Mouse (Mus musculus): ENCODE data around the gene Gaa. TPM values are rescaled to one million over a fixed set of nuclear protein-coding genes. Genes with fewer than 3 reads are reported as not detected.
A peak's percentile ranks its signal among the peaks of the same experiment; 100 is the strongest.
"Not testable (repeated sequence)": the region's sequence is repeated elsewhere in the genome, so short reads cannot be mapped to it uniquely, and the experiment has no call there.

The Gaa gene
- total and polyA plus RNA-seq, 2 experiments from 2014 or later, result 128 to 223 TPM

GRCm38 (mm10) chr11:119287207-119287992 is 19.7 kb downstream of the Gaa start:
- 90% methylated on average over 20 of the region's 20 CpGs for WGBS

GRCm38 (mm10) chr11:119292861-119293260 is 25.2 kb downstream of the Gaa start:
- WGBS, result 95% methylated on average over 8 of the region's 8 CpGs

More at GRCm38 (mm10) chr11:119287207-119287992, 19.7 kb downstream of the Gaa start:
- H3K4me2 ChIP-seq (ENCODE audit: low read depth, low read length), result no peak overlapping the region
- H3K4me3 ChIP-seq (ENCODE audit: low read length), result no peak overlapping the region
- no peaks in the 10 kb centered on the region for H3K27me3 ChIP-seq (ENCODE audit: insufficient read depth, low read length)
- ATAC-seq (no peak), DNase-seq (ENCODE audit: low spot score) (no peak)
- H3K27ac ChIP-seq, result no peak overlapping the region
- no peak for TF ChIP-seq CTCF (IDR thresholded peaks at IDR 0.05; ENCODE audit: low read depth)
- no peaks in the 10 kb centered on the region for H3K4me1 ChIP-seq (ENCODE audit: insufficient read depth, low read length)
- peaks cover 57% of the 10 kb centered on the region for H3K36me3 ChIP-seq (ENCODE audit: insufficient read depth, low read length)
- H3K9me3 ChIP-seq (ENCODE audit: low read length), result no peaks in the 10 kb centered on the region
- no peak overlapping the region for H3K9ac ChIP-seq (replicated peaks; ENCODE audit: low read length)

GRCm38 (mm10) chr11:119297996-119298395 is 30.3 kb downstream of the Gaa start:
- Histone ChIP-seq H3K9ac (replicated peaks; ENCODE audit: low read length) (no peak overlapping the region), H3K9me3 (ENCODE audit: low read length) (no peaks in the 10 kb centered on the region), H3K27ac (no peak overlapping the region), H3K36me3 (ENCODE audit: insufficient read depth, low read length) (peaks cover 32% of the 10 kb centered on the region), H3K4me3 (ENCODE audit: low read length) (no peak overlapping the region), H3K27me3 (ENCODE audit: insufficient read depth, low read length) (no peaks in the 10 kb centered on the region), H3K4me1 (ENCODE audit: insufficient read depth, low read length) (peaks cover 5% of the 10 kb centered on the region), H3K4me2 (ENCODE audit: low read depth, low read length) (peak overlapping the region; percentile 93; the same call in 1 of the 2 replicates)
- no peak for TF ChIP-seq CTCF (IDR thresholded peaks at IDR 0.05; ENCODE audit: low read depth)
- DNase-seq (ENCODE audit: low spot score), result no peak
- WGBS, result 87% methylated on average over 6 of the region's 6 CpGs
- no peak for ATAC-seq

More at GRCm38 (mm10) chr11:119292861-119293260, 25.2 kb downstream of the Gaa start:
- H3K4me2 ChIP-seq (ENCODE audit: low read depth, low read length); H3K9me3 ChIP-seq (ENCODE audit: low read length); H3K27me3 ChIP-seq (ENCODE audit: insufficient read depth, low read length); H3K4me1 ChIP-seq (ENCODE audit: insufficient read depth, low read length); H3K4me3 ChIP-seq (ENCODE audit: low read length); DNase-seq (ENCODE audit: low spot score); H3K9ac ChIP-seq (replicated peaks; ENCODE audit: low read length); H3K27ac ChIP-seq; ATAC-seq: not testable (repeated sequence)
- peaks cover 64% of the 10 kb centered on the region for H3K36me3 ChIP-seq (ENCODE audit: insufficient read depth, low read length)

- peak overlapping the region; percentile 80 for H3K4me3 ChIP-seq (ENCODE audit: low read length)
- ATAC-seq, result no peak
- H3K36me3 ChIP-seq (ENCODE audit: insufficient read depth, low read length), result peaks cover 23% of the 10 kb centered on the region
- H3K4me2 ChIP-seq (ENCODE audit: low read depth, low read length), result peak overlapping the region; percentile 93
- no peak for TF ChIP-seq CTCF (IDR thresholded peaks at IDR 0.05; ENCODE audit: low read depth)
- H3K4me1 ChIP-seq (ENCODE audit: insufficient read depth, low read length), result peaks cover 5% of the 10 kb centered on the region
- DNase-seq (ENCODE audit: low spot score), result no peak
- peak overlapping the region; percentile 98 for H3K27ac ChIP-seq
- WGBS, result 20% methylated on average over 7 of the region's 7 CpGs
- H3K27me3 ChIP-seq (ENCODE audit: insufficient read depth, low read length), result no peaks in the 10 kb centered on the region
- H3K9ac ChIP-seq (replicated peaks; ENCODE audit: low read length), result peak overlapping the region; percentile 99
- no peaks in the 10 kb centered on the region for H3K9me3 ChIP-seq (ENCODE audit: low read length)
These were observed 31.2 kb downstream of the Gaa start for GRCm38 (mm10) chr11:119298917-119299316.

GRCm38 (mm10) chr11:119299391-119300245 is 31.9 kb downstream of the Gaa start, which contains the start of gene Eif4a3:
Eif4a3 (minus strand) TSS chr11:119300089.
- H3K4me3 ChIP-seq (ENCODE audit: low read length), result peak within 1 kb of the TSS; percentile 80
- peak within 1 kb of the TSS; percentile 98 for H3K27ac ChIP-seq
- H3K4me2 ChIP-seq (ENCODE audit: low read depth, low read length), result peak within 1 kb of the TSS; percentile 93
- H3K4me1 ChIP-seq (ENCODE audit: insufficient read depth, low read length), result peaks cover 5% of the 10 kb centered on the region
- ATAC-seq (peak; percentile 97), DNase-seq (ENCODE audit: low spot score) (peak; percentile 99)
- H3K9ac ChIP-seq (replicated peaks; ENCODE audit: low read length), result peak within 1 kb of the TSS; percentile 99
- no peaks in the 10 kb centered on the region for H3K27me3 ChIP-seq (ENCODE audit: insufficient read depth, low read length)
- TF ChIP-seq CTCF (IDR thresholded peaks at IDR 0.05; ENCODE audit: low read depth), result no peak
- under 1% methylated on average over 89 of the region's 89 CpGs for WGBS
- H3K36me3 ChIP-seq (ENCODE audit: insufficient read depth, low read length), result peaks cover 16% of the 10 kb centered on the region
- no peaks in the 10 kb centered on the region for H3K9me3 ChIP-seq (ENCODE audit: low read length)

GRCm38 (mm10) chr11:119300246-119300935 is 32.7 kb downstream of the Gaa start:
- under 1% methylated on average over 31 of the region's 31 CpGs for WGBS
- DNase-seq (ENCODE audit: low spot score) (no peak), ATAC-seq (no peak)
- peak overlapping the region; percentile 98 for H3K27ac ChIP-seq
- peak overlapping the region; percentile 80 for H3K4me3 ChIP-seq (ENCODE audit: low read length)
- no peaks in the 10 kb centered on the region for H3K9me3 ChIP-seq (ENCODE audit: low read length)
- peaks cover 5% of the 10 kb centered on the region for H3K4me1 ChIP-seq (ENCODE audit: insufficient read depth, low read length)
- no peaks in the 10 kb centered on the region for H3K27me3 ChIP-seq (ENCODE audit: insufficient read depth, low read length)
- peaks cover 9% of the 10 kb centered on the region for H3K36me3 ChIP-seq (ENCODE audit: insufficient read depth, low read length)
- peak; percentile 42 for TF ChIP-seq CTCF (IDR thresholded peaks at IDR 0.05; ENCODE audit: low read depth)
- peak overlapping the region; percentile 99 for H3K9ac ChIP-seq (replicated peaks; ENCODE audit: low read length)
- peak overlapping the region; percentile 93 for H3K4me2 ChIP-seq (ENCODE audit: low read depth, low read length)
